Mouse (Mus musculus) brain, embryonic 18.5 days (tissue): Measurements from ENCODE around the gene Polr3c.
"Not testable (repeated sequence)": the region's sequence is repeated elsewhere in the genome, so short reads cannot be mapped to it uniquely, and the experiment has no call there.

ENCODE experiments used
- DNase-seq: peaks from one replicate; pipeline ENCODE4 v3.0.0-alpha.2; 2012; ENCODE audit warnings: low read depth, low spot score

The Polr3c gene

GRCm38 (mm10) chr3:96678456-96678855 lies 49.0 kb downstream of the Polr3c start:
- no peak for DNase-seq

- no peak for DNase-seq
Observed at GRCm38 (mm10) chr3:96675690-96676089, 51.7 kb downstream of the Polr3c start.

- DNase-seq = no peak
Observed at GRCm38 (mm10) chr3:96675171-96675570, 52.3 kb downstream of the Polr3c start.

GRCm38 (mm10) chr3:96674442-96674841 lies 53.0 kb downstream of the Polr3c start:
- no peak for DNase-seq

- no peak for DNase-seq
Observed at GRCm38 (mm10) chr3:96673514-96673913, 53.9 kb downstream of the Polr3c start.

GRCm38 (mm10) chr3:96671519-96671918 lies 55.9 kb downstream of the Polr3c start:
- DNase-seq = no peak

- DNase-seq = peak; percentile 30
Observed at GRCm38 (mm10) chr3:96669727-96670468, 57.5 kb downstream of the Polr3c start, which contains the start of gene Ankrd35. TSS of gene Ankrd35 (plus strand) at chr3:96670131.

- DNase-seq = no peak
Observed at GRCm38 (mm10) chr3:96668424-96669067, 58.9 kb downstream of the Polr3c start.

- DNase-seq = no peak
Observed at GRCm38 (mm10) chr3:96667316-96667715, 60.1 kb downstream of the Polr3c start.

- DNase-seq = no peak
Observed at GRCm38 (mm10) chr3:96666916-96667315, 60.5 kb downstream of the Polr3c start.

GRCm38 (mm10) chr3:96665732-96666363 lies 61.6 kb downstream of the Polr3c start:
- not testable (repeated sequence) for DNase-seq

GRCm38 (mm10) chr3:96663432-96664239 lies 63.8 kb downstream of the Polr3c start:
- peak; percentile 69 for DNase-seq

GRCm38 (mm10) chr3:96662731-96663316 lies 64.6 kb downstream of the Polr3c start:
- DNase-seq = no peak
